Mouse (Mus musculus) activated CD4-positive, CD25-positive, alpha-beta regulatory T cell, adult 4 months (primary cell): ENCODE measurements around the gene Rybp. TPM values are rescaled to one million over a fixed set of nuclear protein-coding genes. Genes with fewer than 3 reads are reported as not detected.

Source experiments
- ATAC-seq: one replicate; pipeline ENCODE4 v1.8.0; 2017
- polyA plus RNA-seq, 2 experiments: library from polyadenylated mRNA; unstranded; fragments of 100-300 nt; shearing (Covaris generic); gene quantifications; one replicate each; pipeline ENCODE4 v1.2.1; 2017

Gene Rybp
- polyA plus RNA-seq = 1 to 10 TPM; 8.2 to 8.4 TPM

DNA sequence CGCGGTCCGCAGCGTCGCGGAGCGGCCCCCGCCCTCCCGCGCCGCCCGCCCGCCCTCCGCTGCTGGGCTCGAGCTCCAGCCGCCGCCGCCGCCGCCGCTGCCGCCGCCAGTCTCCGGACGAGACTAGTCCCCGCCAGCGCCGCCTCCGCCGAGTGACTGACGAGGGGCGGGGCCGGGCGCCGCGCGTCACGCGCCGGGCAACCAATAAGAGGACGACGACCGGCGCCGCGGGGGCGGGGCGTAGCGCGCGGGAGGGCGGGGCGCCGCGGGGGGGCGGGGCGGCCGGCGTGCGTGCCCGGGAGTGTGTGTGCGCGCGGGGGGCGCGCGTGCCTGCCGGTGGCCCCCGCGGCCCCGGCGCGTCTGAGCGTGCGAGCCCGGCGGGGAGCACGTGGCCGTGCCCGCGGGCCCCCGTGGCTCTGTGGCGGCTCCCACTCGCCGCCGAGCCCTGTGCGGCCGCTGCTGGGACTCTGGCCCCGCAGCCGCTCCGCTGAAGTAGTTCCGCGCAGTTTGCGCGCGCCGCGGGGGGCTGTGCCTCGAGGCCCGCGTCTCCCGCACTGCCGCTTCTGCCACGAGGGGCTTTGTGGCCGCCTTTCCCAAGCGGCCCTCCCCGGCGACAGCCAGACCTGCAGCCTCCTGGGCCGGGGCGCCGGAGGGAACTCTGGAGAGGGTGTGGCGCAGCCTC lies at the start of gene Rybp:
Rybp (minus strand) TSS at position 152 of the 682 bp plus-strand sequence.
- peak; percentile 82 for ATAC-seq

DNA sequence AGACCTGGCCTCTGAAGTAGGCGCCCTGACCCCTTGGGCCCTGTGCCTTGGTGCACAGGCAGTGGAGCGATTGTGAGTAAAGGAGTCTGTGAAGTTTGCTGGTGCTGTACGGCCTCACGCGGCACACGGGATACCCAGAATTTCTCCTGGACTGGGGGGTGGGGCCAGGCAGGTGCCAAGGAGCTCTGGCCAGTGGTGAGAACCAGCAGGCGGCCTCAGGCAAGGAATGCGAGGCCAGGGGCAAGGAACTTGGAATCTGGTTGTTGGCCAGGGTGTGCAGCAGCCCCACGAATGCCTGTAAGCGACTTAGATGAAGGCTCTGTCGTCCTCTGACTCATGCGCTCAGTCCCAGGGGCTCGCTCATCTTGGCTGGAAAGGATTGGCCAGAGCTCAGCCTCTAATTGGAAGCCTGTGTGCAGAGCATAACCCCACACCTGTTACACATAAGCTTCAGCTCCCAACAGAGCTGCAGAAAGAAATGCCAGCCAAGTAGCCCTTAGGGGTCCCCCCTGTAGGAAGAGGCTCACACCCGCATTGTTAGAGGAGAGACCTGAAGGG lies 49.4 kb upstream of the Rybp start:
- no peak for ATAC-seq

DNA sequence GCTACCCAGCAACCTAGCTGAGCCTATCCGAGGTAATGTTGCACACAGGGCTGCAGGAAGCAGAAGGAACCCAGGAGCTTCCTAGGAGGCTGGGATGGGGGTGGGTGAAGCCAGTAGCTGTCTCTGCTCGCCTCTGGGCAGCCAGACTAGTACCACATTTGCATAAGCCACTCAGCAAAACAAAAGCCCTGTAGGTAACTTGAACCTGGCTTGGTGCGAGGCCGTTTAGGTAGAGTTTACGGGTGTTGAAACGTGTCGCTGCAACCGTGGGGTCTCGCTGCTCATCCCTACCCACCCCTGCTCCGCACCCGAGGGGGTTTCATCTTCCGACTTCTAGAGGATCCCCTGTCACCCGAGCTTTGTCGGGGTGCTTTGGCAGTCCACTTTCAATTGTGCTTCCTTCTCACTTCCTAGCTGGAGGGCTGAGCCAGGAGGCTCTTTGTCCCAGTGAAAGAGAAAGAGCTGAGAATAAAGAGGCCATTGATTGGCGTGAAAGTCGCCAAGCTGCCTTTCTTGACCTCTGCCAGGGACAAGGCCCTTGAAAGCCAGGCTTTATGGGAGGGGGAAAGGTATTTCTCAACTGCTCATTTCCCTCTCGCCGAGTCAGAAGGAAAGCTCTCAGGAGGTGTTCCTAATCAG lies 48.3 kb upstream of the Rybp start:
- ATAC-seq = no peak

DNA sequence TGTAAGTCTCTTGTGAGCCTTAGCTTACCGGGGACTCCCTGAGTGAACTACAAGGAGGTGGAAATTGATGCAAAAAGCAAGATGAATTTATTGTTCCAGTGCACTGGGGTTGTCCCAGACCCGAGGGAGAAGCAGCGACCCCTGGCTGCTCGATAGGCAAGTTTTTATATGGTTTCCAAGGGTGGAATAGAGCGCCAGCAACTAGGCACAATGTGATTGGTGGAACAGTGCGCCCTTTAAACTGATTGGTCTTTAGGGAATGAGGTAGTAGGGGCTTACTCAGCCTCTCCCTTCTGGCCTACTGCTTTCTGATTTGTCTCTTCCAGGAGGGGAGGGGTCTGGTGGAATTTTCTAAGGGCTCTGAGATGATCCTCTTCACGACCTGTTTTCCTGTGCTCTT lies 46.5 kb upstream of the Rybp start:
- ATAC-seq = no peak

DNA sequence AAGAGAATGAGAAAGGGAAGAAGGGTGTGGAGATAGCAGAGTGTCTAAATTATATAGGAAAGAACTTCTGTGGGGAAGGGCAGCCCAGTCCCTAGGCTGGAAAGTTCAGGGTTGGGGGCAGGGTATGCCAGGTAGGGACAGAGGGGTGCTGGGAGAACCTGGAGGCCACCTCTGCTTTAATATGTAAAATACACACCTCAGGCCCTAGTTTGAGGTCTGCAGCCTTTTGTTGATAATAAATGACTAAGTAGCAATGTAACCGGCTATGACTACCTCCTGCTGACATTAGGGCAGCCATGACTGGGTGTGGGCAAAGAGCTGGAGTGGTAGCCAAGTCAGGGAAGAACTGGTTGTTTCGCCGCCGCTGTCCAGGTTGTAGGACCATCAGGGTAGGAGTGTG lies 45.2 kb upstream of the Rybp start:
- ATAC-seq = no peak

DNA sequence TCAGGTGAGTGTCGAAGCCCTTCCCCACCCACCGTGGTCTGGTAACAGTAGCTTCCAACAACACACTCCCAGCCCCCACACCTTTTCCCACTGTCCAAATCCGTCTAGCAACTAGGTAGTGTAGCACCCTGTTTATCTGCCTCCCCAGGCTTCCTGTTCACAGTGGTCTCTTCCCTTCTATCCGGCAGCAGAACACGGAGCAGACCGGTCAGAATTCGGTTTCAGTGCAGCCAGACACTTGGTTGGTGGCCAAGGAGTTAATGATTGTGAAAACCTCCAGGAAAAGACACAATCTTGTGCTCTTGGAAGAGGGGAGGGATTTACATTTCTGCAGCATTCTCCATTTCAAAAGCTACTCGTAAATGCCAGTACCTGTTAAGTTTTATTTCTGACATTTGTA lies 44.3 kb upstream of the Rybp start:
- no peak for ATAC-seq

DNA sequence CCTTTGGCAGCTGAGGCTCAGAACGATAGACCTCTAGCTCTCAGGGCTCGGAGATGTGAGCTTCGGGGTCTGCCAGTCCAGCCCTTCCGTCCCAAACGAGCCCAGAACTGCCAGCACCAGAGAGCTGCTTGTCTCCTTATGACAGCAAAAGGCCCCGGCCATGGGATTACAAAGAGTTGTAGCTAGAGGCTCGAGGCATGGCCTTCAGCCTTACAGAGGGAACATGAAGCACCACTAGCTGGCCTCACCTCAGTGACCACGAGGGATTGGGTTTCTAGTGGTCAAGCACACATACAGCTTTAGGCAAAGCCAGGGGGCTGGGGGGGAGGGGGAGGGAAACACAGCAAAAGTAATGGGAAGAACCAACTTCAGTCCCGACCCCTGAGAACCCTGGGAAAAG lies 43.8 kb upstream of the Rybp start:
- no peak for ATAC-seq

DNA sequence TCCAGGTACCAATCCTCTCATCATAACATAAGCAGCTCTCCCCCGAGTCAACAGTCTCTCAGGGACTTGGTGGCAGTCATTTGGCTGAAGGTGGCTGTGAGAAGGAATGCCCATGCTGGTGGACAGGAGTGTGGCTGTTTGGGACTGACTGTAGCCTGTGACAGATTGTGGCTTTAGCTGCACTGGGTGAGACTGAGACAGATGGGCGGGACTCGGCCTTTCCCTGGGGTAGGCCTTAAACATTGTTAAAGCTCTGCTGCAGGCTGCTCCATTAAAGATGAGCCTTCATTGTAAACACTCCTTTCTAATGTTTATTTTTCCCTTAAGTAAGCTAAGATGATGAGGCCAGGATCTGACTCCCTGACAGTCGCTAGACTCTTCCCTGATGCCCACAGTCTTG lies 42.3 kb upstream of the Rybp start:
- no peak for ATAC-seq

DNA sequence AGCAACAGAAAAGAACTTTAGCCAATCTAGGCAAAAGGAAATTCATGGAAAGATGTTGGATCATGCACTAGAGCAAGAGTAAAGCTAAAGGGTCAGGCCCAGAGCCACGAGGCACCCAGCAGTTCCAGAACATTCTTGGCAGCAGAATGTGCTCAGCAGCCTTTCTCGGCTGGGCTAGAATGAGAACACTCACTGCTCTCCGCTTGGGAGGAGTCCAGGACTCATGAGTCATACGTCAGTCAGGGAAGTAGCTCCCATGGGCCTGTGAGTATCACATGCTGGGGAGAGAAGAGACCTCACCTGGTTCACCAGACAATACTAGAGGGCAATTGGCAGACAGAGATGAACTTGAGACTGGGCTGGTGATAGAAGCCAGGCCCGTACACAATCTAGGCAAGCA lies 39.8 kb upstream of the Rybp start:
- ATAC-seq = no peak

DNA sequence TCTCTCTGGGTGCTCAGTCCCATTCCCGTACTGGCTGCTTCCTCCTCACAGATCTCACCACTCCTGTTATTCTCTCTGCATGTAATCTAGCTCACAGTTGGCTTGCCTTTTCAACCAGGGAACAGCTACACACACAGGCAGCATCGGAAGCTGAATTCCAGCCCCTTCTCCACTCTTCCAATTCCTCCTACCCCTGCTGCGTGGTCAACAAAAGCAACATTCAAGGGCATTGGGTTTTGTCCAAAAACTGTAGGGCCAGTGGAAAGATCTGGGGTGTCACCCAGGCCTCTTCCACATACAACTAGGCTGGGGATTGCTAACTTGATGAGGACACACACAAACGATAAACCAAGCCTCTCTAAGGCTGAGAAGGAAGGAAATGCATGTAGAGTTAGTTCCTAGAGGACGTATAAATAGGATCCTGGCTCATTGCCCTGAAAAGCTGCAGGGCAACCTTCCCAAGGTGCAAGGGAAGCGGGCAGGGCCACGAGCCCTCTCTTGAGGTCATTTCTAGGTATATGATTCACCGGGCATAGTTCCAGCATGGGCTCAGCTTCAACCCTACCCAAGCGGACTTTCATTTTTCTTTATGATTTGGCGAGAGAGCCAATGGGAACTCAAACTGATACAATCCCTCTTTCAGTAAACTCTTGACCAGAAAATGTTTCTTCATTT lies 36.6 kb upstream of the Rybp start:
- ATAC-seq = no peak

DNA sequence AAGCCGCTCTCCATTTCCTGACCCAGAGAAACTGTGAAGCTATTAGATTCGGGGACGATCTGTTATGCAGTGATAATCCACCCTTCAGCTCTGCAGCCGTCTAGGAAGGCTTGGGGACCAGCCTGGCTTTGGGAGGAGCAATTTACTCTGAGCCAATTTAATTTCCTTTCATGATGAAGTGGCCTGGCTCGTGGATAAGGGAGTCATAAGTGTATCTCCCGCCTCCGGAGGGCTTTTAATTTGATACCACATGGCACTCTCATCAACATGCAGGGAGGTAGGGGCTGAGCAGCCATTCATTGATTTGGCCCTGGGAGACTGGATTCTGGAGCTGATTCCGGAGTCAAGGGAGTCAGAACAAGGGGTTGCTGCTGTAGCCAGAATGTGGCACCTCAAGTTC lies 35.3 kb upstream of the Rybp start:
- no peak for ATAC-seq

DNA sequence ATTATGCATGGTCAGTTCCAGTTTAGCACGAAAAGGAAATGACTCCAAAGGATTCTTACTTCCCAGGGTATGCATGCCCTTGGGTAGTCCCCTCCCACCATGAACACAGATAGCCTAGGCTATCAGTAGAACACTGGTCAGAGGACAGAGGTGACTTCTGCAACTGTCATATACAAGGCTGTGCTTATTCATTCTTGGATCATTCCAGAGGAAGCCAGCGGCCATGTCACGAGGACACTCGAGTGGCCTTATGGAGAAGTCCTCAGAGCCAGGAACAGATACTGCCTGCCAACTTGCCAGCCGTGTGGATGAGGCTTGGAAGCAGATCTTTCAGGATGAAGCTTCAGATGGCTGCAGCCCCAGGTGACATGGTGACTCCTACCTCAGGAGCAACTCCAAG lies 34.9 kb upstream of the Rybp start:
- ATAC-seq = no peak

DNA sequence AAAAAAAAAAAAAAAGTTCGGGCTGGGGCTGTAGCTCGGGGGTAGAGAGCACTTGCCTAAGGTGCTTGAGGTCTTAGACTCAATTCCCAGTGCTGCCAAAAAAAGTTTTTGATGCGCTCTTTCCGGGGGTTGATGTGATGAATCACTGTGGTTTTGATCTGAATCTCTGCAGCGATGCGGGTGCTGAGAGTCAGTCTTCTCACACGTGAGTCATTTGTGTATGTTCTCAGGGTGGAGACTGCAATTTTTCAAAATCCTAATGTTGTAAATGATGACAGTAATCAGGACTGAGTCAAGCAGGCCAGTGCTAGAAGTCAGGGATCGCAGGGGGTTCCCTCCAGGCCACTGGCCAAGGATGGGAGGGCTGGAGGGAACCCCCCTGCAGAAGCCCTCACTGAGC lies 26.9 kb upstream of the Rybp start:
- ATAC-seq = no peak

DNA sequence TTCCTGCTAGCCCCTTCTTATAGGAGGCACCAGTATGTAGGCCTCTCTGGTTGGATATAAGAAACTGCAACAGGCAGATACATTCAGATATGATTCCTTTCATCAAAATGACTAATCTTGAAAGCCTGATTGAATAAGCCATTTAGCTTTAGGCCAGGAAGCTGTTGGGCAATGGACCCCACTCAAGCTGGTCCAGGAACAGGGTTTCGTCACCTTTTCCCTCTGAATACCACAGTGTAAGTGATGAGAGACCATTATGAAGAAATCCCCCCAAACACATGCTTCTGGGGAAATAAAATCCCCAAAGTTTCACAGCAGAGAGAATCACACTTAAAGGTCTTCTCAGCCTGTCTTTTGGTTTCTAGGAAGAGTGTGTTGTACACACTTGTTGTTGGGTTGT lies 23.9 kb upstream of the Rybp start:
- ATAC-seq = no peak

DNA sequence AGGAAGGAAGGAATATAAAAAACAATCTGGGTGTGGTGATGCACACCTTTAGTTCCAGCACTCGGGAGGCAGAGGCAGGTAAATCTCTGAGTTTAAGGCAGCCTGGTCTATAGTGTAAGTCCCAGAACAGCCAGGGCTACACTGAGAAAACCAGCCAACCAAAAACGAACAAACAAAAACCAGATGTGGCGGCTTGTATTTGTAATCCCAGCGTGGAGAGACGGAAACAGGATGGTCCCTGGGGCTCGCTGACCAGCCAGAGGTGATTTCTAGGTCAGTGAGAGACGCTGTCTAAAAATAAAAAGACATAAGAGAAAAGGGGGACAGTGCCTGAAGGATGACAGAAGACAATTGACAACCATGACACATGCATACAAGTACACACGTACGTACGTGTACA lies 17.5 kb upstream of the Rybp start:
- ATAC-seq = no peak

DNA sequence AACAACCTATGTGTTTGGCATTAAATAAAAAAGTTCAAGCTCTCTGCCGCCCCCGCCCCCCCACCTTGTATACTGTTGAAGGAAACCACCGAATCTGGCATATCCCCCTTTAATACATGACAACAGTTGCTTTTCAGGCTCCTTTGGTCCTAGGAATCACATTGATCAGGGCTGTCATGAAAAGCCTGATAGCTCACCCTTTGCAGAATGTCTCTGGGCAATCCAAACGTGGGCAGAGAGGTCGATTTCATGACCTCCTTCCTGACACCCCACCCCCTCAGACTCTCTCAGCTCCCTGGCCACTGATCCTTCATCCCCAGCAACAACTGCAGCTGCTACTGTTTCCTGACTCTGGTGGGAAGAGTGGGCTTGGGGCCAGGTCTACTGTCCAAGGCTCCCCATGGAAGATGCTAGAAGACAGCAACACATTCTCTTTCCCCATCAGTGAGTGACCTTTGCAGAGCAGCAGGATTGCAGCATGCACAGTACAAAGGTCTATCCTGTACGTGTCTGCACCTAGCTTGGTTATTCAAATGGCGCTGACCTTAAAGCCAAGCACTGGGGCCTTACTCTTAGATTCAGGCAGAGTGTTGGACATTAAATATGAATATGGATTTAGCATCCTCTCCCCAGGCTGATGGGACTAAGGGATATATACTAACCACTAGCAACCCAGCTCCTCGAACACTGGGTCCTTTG lies 14.3 kb upstream of the Rybp start:
- ATAC-seq = no peak

DNA sequence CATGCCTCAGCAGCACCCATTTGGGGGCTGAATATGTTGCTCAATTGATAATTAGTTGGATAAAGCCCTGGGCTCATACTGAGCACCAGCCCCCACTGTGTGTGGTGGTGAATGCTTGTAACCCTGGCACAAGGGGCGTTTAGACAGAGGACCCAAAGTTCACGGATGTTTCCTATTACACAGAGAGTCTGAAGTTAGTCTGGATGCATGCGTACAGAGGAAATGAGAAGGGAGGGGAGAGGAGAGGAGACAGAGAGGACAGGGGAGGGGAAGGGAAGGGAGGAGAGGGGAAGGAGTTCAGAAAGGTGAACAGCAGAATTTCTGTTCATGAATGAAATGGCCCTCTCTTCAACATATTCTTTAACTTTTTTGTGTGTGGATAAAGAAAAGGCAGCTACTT lies 13.5 kb upstream of the Rybp start:
- no peak for ATAC-seq

DNA sequence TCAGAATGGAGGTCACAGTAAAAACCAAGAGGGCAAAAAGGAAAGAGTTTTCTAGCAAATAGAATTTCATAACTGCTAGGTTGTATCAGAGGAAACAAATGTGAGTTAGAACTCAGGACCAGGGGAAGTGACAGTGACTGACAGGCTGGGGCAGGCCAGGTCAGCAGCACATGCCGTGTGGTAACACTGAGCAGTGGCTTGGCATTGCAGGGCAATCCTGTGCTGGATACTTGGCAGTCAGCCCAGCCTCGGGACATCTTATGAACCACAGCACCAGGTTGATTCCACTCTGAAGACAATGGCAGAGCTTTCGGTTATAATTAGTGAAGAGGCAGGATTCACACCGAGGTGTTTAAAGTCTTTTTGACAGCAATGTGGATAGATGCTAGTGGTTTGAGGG lies 11.7 kb upstream of the Rybp start:
- ATAC-seq = no peak

DNA sequence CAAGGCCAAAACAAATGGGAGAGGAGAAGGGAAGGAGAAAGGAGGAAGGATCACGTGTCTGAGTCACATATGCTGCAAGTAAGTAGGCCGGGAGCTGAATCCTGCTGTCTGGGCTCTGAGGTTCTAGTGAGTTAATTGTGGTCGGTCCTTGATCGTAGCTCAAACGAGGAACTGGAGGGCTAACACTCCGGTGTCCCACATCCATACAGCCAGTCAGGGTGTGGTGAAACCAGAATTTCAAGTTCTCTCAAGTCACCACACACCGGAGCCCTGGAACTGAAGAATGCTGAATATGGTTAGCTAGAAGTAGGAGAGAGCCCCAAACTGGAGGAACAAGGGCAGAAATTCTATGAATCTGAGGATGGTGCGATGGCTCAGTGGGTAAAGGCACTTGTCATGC lies 10.3 kb upstream of the Rybp start:
- no peak for ATAC-seq

DNA sequence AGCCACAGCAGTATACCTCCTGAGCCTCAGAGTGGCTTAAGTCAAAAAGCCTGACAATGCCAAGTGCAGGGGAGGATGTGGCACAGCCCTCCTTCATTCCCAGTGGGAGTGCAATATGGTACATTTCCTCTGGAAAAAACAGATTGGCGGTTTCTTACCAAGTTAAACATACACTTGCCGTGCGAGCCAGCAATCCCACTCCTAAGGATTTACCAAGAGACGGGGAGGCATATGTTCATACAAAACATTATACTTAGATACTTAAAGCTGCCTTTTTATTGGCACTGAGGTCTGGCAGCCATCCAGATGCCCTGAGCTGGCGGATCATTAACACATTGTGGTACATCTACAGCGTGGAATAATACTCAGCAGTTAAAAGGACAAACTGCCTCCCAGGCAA lies 5.1 kb upstream of the Rybp start:
- ATAC-seq = no peak

DNA sequence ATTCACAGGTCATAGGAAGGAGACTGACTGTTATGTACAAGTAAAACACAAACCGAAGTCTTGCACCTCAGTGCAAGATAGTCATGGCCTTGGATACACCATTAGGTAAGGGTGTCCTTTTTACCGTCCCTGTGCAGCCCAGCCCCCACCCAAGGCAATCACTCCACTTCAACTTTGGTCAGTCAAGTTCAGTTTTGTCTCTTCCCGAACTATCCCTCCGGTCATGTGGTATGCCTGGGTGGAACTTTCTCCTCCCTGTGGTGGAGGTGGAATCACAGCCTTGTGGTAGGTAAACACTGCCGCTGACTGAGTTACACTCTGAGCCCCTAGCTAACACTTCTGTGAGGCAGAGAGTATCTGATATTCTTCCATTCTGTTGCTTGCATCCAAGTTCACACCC lies 1.8 kb upstream of the Rybp start:
- ATAC-seq = no peak

DNA sequence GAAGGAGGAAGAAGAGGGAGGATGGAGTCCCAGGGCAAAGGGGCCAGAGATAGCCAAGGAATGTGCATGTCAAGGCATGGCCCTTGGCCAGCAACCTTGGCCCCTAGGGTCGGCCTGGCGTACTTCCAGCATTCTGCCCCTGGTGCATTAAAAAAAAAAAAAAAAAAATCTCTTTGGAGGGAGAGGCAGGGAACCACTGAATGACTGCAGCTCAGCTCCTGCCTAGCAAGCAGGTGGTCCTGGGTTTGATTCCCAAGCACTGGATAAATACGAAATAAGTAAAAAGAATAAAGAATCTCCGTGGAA lies 1.4 kb upstream of the Rybp start:
- ATAC-seq = no peak

DNA sequence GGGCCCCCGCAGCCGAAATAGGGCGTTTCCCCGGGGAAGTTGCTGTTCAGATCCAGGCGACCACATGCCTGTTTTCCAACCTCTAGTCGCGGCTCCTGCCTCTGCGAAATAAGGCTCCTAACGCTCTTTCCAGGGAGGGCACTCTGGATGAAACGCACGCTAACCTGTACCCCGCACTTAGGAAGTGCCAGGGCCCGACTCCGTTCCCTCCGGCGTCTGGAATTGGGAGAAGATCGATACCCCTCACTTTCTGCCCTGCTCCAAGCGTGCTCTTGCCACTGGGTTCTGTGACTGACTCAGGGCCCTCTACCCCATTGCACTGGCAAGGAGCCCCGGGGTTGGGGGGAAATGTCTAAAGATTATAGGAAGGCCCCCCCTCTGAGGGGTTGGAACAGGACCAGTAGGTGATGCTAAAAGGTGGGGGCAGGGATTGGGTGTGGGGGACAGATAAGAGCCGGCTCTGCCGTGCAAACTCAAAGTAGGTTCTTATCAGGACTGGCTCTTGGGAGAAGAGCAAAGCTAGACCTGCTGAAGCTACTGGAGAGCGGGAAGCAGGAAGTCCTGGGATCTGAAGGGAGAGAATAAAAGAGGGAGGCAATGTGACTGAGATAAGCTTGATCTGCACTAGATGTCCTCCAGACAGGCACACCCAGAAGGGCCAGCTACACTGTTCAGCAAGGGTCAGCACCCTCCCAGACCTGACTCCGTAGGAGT lies 888 bp upstream of the Rybp start:
- no peak for ATAC-seq
